Mouse (Mus musculus) liver, embryonic 14.5 days (tissue): ENCODE measurements at regions not wholly inside any gene's neighbourhood (a gene's known extent, or its start where the extent isn't known, plus 50 kb on each side); places are given as distances from the start of the nearest gene placed in this dataset.

ENCODE experiments used
- ATAC-seq: fragments of 200-750 bp; cut with Nextera tagmentation; 2 replicates; pipeline ENCODE4 v1.8.0; 2017; ENCODE audit warnings: moderate number of reproducible peaks, mild to moderate bottlenecking, moderate library complexity; ENCODE audit not compliant: insufficient read depth
- DNase-seq, 3 experiments: peaks; one replicate each; pipeline ENCODE4 v3.0.0-alpha.2; 2012 to 2013; ENCODE audit warnings: low read depth in 3 of 3, low spot score in 3 of 3
- H3K27ac ChIP-seq: fragments of 300-500 bp; sonication (generic); 2 replicates; pipeline ENCODE4 v1.5.1; 2014; ENCODE audit warnings: moderate library complexity, mild to moderate bottlenecking, control low read depth, inconsistent platforms
- H3K27me3 ChIP-seq: fragments of 300-500 bp; sonication (generic); 2 replicates; pipeline ENCODE4 v1.6.1; 2014; ENCODE audit warnings: mild to moderate bottlenecking, low read length, moderate library complexity; ENCODE audit not compliant: control insufficient read depth, insufficient read depth
- H3K36me3 ChIP-seq: fragments of 300-500 bp; sonication (generic); replicated peaks from 2 replicates; pipeline ENCODE4 v1.6.1; 2014; ENCODE audit warnings: low read depth; ENCODE audit not compliant: control insufficient read depth, insufficient read depth
- H3K4me1 ChIP-seq, 2 experiments: fragments of 200-500 bp in 1 of 2; fragments of 300-500 bp in 1 of 2; sonication (generic) in 1 of 2; replicated peaks; 2 replicates each; pipeline ENCODE4 v1.6.1; 2012 to 2014; ENCODE audit warnings: antibody characterized with exemption in 1 of 2, inconsistent platforms in 1 of 2, low read length in 1 of 2; ENCODE audit not compliant: control insufficient read depth in 2 of 2, insufficient read depth in 2 of 2
- H3K4me2 ChIP-seq: fragments of 300-500 bp; sonication (generic); 2 replicates; pipeline ENCODE4 v1.6.1; 2014; ENCODE audit warnings: low read depth, mild to moderate bottlenecking, control low read depth, moderate library complexity
- H3K4me3 ChIP-seq, 2 experiments: fragments of 200-500 bp in 1 of 2; fragments of 300-500 bp in 1 of 2; sonication (generic) in 1 of 2; 2 replicates each; pipeline ENCODE4 v1.5.1; 2012 to 2014; ENCODE audit warnings: low read depth in 2 of 2, low read length in 2 of 2, mild to moderate bottlenecking in 2 of 2, control low read depth in 1 of 2, inconsistent platforms in 1 of 2, moderate library complexity in 1 of 2; ENCODE audit not compliant: insufficient read depth in 1 of 2
- H3K9ac ChIP-seq: fragments of 300-500 bp; sonication (generic); replicated peaks from 2 replicates; pipeline ENCODE4 v1.6.1; 2014; ENCODE audit warnings: mild to moderate bottlenecking, control low read depth, moderate library complexity
- H3K9me3 ChIP-seq: fragments of 300-500 bp; sonication (generic); 2 replicates; pipeline ENCODE4 v1.6.1; 2016; ENCODE audit warnings: low read length, mixed read lengths; ENCODE audit not compliant: control insufficient read depth
- CTCF ChIP-seq: IDR thresholded peaks from 2 replicates; pipeline ENCODE4 v1.5.1; 2016; ENCODE audit warnings: antibody characterized with exemption, low read depth, control low read depth
- EP300 ChIP-seq: IDR thresholded peaks from 2 replicates; pipeline ENCODE4 v1.6.1; 2016; ENCODE audit warnings: antibody characterized with exemption, low read depth
- WGBS: fragments of 180-500 bp; shearing (Covaris S2); extraction: QIAGEN DNeasy Blood & Tissue Kit; methylation state at CpG from one replicate; pipeline ENCODE4 v1.1.7; 2014; ENCODE audit not compliant: insufficient replicate concordance; 5-methylcytosine and 5-hydroxymethylcytosine counted together

GRCm38 (mm10) chr2:158949418-158949817 lies 154.8 kb downstream of the Dhx35 start:
- Histone ChIP-seq H3K4me2 (no peak overlapping the region), H3K36me3 (no peaks in the 10 kb centered on the region), H3K9ac (no peak overlapping the region), H3K9me3 (no peaks in the 10 kb centered on the region), H3K4me1 (no peaks in the 10 kb centered on the region), H3K27me3 (no peaks in the 10 kb centered on the region), H3K27ac (no peak overlapping the region), H3K4me3 (no peak overlapping the region)
- ATAC-seq (no peak), DNase-seq (no peak)
- TF ChIP-seq CTCF (no peak), EP300 (no peak)
- 50% methylated on average over 6 of the region's 6 CpGs for WGBS

GRCm38 (mm10) chr2:158951061-158951460 lies 156.5 kb downstream of the Dhx35 start:
- no peak overlapping the region for H3K4me2 ChIP-seq
- H3K4me3 ChIP-seq: no peak overlapping the region
- no peak for TF ChIP-seq CTCF
- TF ChIP-seq EP300: no peak
- no peaks in the 10 kb centered on the region for H3K27me3 ChIP-seq
- no peak overlapping the region for H3K9ac ChIP-seq
- 27% methylated on average over 3 of the region's 3 CpGs for WGBS
- no peak overlapping the region for H3K27ac ChIP-seq
- ATAC-seq (no peak), DNase-seq (no peak)
- H3K36me3 ChIP-seq: no peaks in the 10 kb centered on the region
- no peaks in the 10 kb centered on the region for H3K4me1 ChIP-seq
- no peaks in the 10 kb centered on the region for H3K9me3 ChIP-seq

GRCm38 (mm10) chr2:158956888-158957287 lies 162.3 kb downstream of the Dhx35 start:
- DNase-seq (no peak), ATAC-seq (no peak)
- Histone ChIP-seq H3K9ac (no peak overlapping the region), H3K27ac (no peak overlapping the region), H3K4me2 (no peak overlapping the region), H3K4me3 (no peak overlapping the region), H3K36me3 (no peaks in the 10 kb centered on the region), H3K4me1 (no peaks in the 10 kb centered on the region), H3K27me3 (no peaks in the 10 kb centered on the region), H3K9me3 (no peaks in the 10 kb centered on the region)
- no peak for TF ChIP-seq EP300
- no peak for TF ChIP-seq CTCF
- 54% methylated on average over 11 of the region's 11 CpGs for WGBS

- Histone ChIP-seq H3K4me2 (no peak overlapping the region), H3K4me1 (no peaks in the 10 kb centered on the region), H3K27me3 (no peaks in the 10 kb centered on the region), H3K36me3 (no peaks in the 10 kb centered on the region), H3K27ac (no peak overlapping the region), H3K9ac (no peak overlapping the region), H3K9me3 (no peaks in the 10 kb centered on the region), H3K4me3 (no peak overlapping the region)
- ATAC-seq: no peak
- DNase-seq: no peak
- TF ChIP-seq EP300 (no peak), CTCF (no peak)
- 60% methylated on average over 6 of the region's 6 CpGs for WGBS
Measured at GRCm38 (mm10) chr2:158965003-158965665, 170.5 kb downstream of the Dhx35 start.

- no peaks in the 10 kb centered on the region for H3K36me3 ChIP-seq
- no peak overlapping the region for H3K27ac ChIP-seq
- H3K4me1 ChIP-seq: no peaks in the 10 kb centered on the region
- no peak overlapping the region for H3K4me2 ChIP-seq
- ATAC-seq (no peak), DNase-seq (no peak)
- no peak overlapping the region for H3K4me3 ChIP-seq
- H3K27me3 ChIP-seq: no peaks in the 10 kb centered on the region
- no peaks in the 10 kb centered on the region for H3K9me3 ChIP-seq
- no peak for TF ChIP-seq CTCF
- TF ChIP-seq EP300: no peak
- WGBS: 58% methylated on average over 2 of the region's 2 CpGs
- no peak overlapping the region for H3K9ac ChIP-seq
Measured at GRCm38 (mm10) chr2:158972178-158972577, 177.6 kb downstream of the Dhx35 start.
